Mouse (Mus musculus): ENCODE data around the gene Cubn. TPM values are rescaled to one million over a fixed set of nuclear protein-coding genes. Genes with fewer than 3 reads are reported as not detected.

Cubn gene
- polyA plus RNA-seq, 1 experiment = 0.17 TPM

DNA sequence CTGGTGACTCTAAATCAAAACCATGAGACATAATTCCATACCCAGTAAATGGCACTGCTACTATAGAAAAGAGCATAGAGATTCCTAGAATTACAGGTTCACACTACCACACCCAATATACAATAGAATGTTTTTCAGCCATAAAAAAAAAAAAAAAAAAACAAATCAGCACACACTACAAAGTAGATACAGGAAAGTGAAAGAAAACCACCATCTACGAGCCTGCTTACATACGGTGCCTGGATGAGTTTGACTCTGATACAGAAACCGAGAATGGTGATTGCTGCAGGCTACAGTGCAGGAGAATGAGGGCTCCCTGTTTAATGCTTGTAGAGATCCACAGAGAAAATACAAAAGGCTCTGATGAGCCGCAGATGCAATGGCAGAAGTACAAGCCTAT is 1.3 kb upstream of the Cubn start:
- WGBS = 75% methylated on average over 4 of the region's 4 CpGs
- H3K4me3 ChIP-seq (replicated peaks; ENCODE audit: extremely low read depth, low read depth, low read length) = no peak overlapping the region
- no peak for TF ChIP-seq POLR2A (IDR thresholded peaks at IDR 0.05; ENCODE audit: borderline replicate concordance, extremely low read depth, low read depth, low read length)
- no peak for TF ChIP-seq CTCF (IDR thresholded peaks at IDR 0.05; ENCODE audit: insufficient read depth, low read length)
- DNase-seq = no peak
- H3K4me1 ChIP-seq (ENCODE audit: control insufficient read depth, insufficient read depth, low read length) = peaks cover 5% of the 10 kb centered on the region; the same call in 1 of the 2 replicates

- 85% methylated on average over 2 of the region's 2 CpGs for whole genome bisulfite sequencing
Measured at GRCm38 (mm10) chr2:13490480-13490879, 1.1 kb downstream of the Cubn start.

DNA sequence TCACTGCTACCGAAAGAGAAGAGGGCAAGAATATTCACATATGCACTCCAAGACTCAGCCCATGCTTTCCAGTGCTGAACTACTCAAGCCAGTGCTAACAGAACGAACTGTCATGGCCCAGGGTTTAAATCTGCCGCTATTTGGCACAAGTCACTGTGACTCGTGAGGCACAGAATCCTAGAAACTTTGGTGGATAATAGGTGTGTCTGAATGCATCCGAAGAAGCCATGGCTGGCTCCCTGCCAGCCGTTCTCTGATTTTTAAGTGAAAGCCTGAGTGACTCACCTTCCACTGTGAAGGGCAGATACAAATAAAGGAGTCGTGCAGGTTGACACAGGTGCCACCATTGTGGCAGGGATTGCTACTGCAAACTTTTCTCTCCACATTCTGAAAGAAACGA is 5.1 kb downstream of the Cubn start:
- 70% methylated on average over 8 of the region's 8 CpGs for WGBS
- no peak for TF ChIP-seq CTCF (IDR thresholded peaks at IDR 0.05; ENCODE audit: insufficient read depth, low read length)
- no peak for TF ChIP-seq POLR2A (IDR thresholded peaks at IDR 0.05; ENCODE audit: borderline replicate concordance, extremely low read depth, low read depth, low read length)
- H3K4me3 ChIP-seq (replicated peaks; ENCODE audit: extremely low read depth, low read depth, low read length) = no peak overlapping the region
- no peak for DNase-seq
- peaks cover 6% of the 10 kb centered on the region; the same call in 1 of the 2 replicates for H3K4me1 ChIP-seq (ENCODE audit: control insufficient read depth, insufficient read depth, low read length)

More at GRCm38 (mm10) chr2:13490480-13490879, 1.1 kb downstream of the Cubn start:
- no peak for TF ChIP-seq POLR2A (IDR thresholded peaks at IDR 0.05; ENCODE audit: borderline replicate concordance, extremely low read depth, low read depth, low read length)
- no peak for TF ChIP-seq CTCF (IDR thresholded peaks at IDR 0.05; ENCODE audit: insufficient read depth, low read length)
- Histone ChIP-seq H3K4me3 (replicated peaks; ENCODE audit: extremely low read depth, low read depth, low read length) (no peak overlapping the region), H3K4me1 (ENCODE audit: control insufficient read depth, insufficient read depth, low read length) (peaks cover 2% of the 10 kb centered on the region; the same call in 1 of the 2 replicates)
- DNase-seq = no peak

GRCm38 (mm10) chr2:13484566-13484965 is 7.0 kb downstream of the Cubn start:
- 64% methylated on average over 3 of the region's 3 CpGs for WGBS
- Histone ChIP-seq H3K4me1 (ENCODE audit: control insufficient read depth, insufficient read depth, low read length) (peaks cover 6% of the 10 kb centered on the region; the same call in 1 of the 2 replicates), H3K4me3 (replicated peaks; ENCODE audit: extremely low read depth, low read depth, low read length) (no peak overlapping the region)
- TF ChIP-seq POLR2A (IDR thresholded peaks at IDR 0.05; ENCODE audit: borderline replicate concordance, extremely low read depth, low read depth, low read length) = no peak
- no peak for TF ChIP-seq CTCF (IDR thresholded peaks at IDR 0.05; ENCODE audit: insufficient read depth, low read length)
- no peak for DNase-seq

DNA sequence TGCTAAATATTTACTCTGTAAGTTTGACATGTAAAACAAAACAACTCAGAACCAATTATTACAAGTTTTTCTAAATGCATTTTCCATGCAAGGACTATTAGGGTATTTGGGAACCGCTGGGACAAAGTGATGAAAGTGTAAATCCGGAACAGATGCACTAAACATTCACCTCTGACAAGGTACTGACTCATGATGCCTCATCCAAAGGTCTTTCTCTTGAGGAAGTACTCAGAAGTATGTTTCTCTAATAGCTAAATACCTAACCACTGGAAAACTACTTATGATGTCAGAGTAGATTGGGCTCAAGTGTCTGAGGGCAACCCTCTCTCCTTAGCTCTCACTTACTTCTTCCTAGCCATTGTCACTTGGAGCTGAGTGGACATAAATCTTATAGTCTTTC is 10.9 kb downstream of the Cubn start:
- TF ChIP-seq POLR2A (IDR thresholded peaks at IDR 0.05; ENCODE audit: borderline replicate concordance, extremely low read depth, low read depth, low read length) (no peak), CTCF (IDR thresholded peaks at IDR 0.05; ENCODE audit: insufficient read depth, low read length) (no peak)
- Histone ChIP-seq H3K4me1 (ENCODE audit: control insufficient read depth, insufficient read depth, low read length) (peaks cover 4% of the 10 kb centered on the region; the same call in 1 of the 2 replicates), H3K4me3 (replicated peaks; ENCODE audit: extremely low read depth, low read depth, low read length) (no peak overlapping the region)
- DNase-seq = no peak
- WGBS = 95% methylated on average over 2 of the region's 2 CpGs

- no peak for DNase-seq
- Histone ChIP-seq H3K4me3 (replicated peaks; ENCODE audit: extremely low read depth, low read depth, low read length) (no peak overlapping the region), H3K4me1 (ENCODE audit: control insufficient read depth, insufficient read depth, low read length) (no peaks in the 10 kb centered on the region)
- WGBS = 83% methylated on average over 7 of the region's 7 CpGs
- TF ChIP-seq CTCF (IDR thresholded peaks at IDR 0.05; ENCODE audit: insufficient read depth, low read length) = no peak
- no peak for TF ChIP-seq POLR2A (IDR thresholded peaks at IDR 0.05; ENCODE audit: borderline replicate concordance, extremely low read depth, low read depth, low read length)
Measured at GRCm38 (mm10) chr2:13479165-13479564, 12.4 kb downstream of the Cubn start.

GRCm38 (mm10) chr2:13470108-13470507 is 21.5 kb downstream of the Cubn start:
- DNase-seq = no peak
- TF ChIP-seq POLR2A (IDR thresholded peaks at IDR 0.05; ENCODE audit: borderline replicate concordance, extremely low read depth, low read depth, low read length) = no peak
- no peak for TF ChIP-seq CTCF (IDR thresholded peaks at IDR 0.05; ENCODE audit: insufficient read depth, low read length)
- no peaks in the 10 kb centered on the region for H3K4me1 ChIP-seq (ENCODE audit: control insufficient read depth, insufficient read depth, low read length)
- WGBS = 91% methylated on average over 3 of the region's 3 CpGs
- no peak overlapping the region for H3K4me3 ChIP-seq (replicated peaks; ENCODE audit: extremely low read depth, low read depth, low read length)

GRCm38 (mm10) chr2:13469641-13470040 is 22.0 kb downstream of the Cubn start:
- no peak for DNase-seq
- H3K4me3 ChIP-seq (replicated peaks; ENCODE audit: extremely low read depth, low read depth, low read length) = no peak overlapping the region
- no peak for TF ChIP-seq POLR2A (IDR thresholded peaks at IDR 0.05; ENCODE audit: borderline replicate concordance, extremely low read depth, low read depth, low read length)
- TF ChIP-seq CTCF (IDR thresholded peaks at IDR 0.05; ENCODE audit: insufficient read depth, low read length) = no peak
- 84% methylated on average over 4 of the region's 4 CpGs for WGBS
- no peaks in the 10 kb centered on the region for H3K4me1 ChIP-seq (ENCODE audit: control insufficient read depth, insufficient read depth, low read length)

DNA sequence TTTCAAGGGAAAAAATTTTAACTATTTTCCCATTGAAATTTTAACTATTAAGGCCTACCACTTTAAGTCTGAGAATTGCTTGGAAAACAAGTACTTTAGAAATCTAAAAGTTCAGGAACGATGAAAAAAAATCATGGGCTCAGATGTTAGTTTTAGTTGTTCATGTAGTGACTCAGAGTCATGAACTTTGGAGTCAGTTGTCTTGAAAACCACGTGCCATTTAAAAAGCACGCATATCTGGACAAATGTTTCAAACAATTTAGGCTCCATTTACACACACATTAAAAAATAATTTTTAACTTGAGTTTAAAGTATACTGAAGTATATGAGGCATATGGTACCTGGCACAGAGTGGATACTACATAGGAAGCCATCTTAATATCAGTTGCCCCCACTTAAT is 24.9 kb downstream of the Cubn start:
- no peak for TF ChIP-seq CTCF (IDR thresholded peaks at IDR 0.05; ENCODE audit: insufficient read depth, low read length)
- Histone ChIP-seq H3K4me1 (ENCODE audit: control insufficient read depth, insufficient read depth, low read length) (no peaks in the 10 kb centered on the region), H3K4me3 (replicated peaks; ENCODE audit: extremely low read depth, low read depth, low read length) (no peak overlapping the region)
- no peak for DNase-seq
- WGBS = 77% methylated on average over 3 of the region's 3 CpGs

DNA sequence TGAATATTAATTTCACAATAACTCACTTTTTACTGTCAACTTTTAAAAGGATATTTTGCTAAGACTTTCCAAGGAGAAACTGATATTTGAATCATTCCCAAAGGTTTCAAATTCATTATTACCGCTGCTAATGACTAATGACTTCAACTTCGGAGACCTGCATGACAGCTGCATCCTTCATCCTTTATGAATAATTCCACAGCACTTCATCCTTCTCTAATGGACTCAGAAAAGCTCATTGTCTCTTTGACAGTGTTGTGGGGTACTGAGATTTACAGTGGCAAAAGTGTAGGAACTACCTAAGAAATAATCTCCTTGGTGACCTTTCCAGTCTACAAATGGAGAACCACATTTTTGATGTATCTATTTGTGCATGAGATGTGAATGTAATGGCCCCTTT is 33.5 kb downstream of the Cubn start:
- TF ChIP-seq CTCF (IDR thresholded peaks at IDR 0.05; ENCODE audit: insufficient read depth, low read length) (no peak), POLR2A (IDR thresholded peaks at IDR 0.05; ENCODE audit: borderline replicate concordance, extremely low read depth, low read depth, low read length) (no peak)
- no peak for DNase-seq
- WGBS = 94% methylated on average over 2 of the region's 2 CpGs
- Histone ChIP-seq H3K4me3 (replicated peaks; ENCODE audit: extremely low read depth, low read depth, low read length) (no peak overlapping the region), H3K4me1 (ENCODE audit: control insufficient read depth, insufficient read depth, low read length) (no peaks in the 10 kb centered on the region)
